Mouse (Mus musculus) liver, postnatal 0 days (tissue): Measurements from ENCODE around the gene Trpc4. TPM values are rescaled to one million over a fixed set of nuclear protein-coding genes. Genes with fewer than 3 reads are reported as not detected.

ENCODE experiments used
- ATAC-seq: fragments of 200-750 bp; cut with Nextera tagmentation; 2 replicates; pipeline ENCODE4 v1.8.0; 2017; ENCODE audit warnings: mild to moderate bottlenecking, moderate library complexity
- DNase-seq: peaks from one replicate; pipeline ENCODE4 v3.0.0-alpha.2; 2016
- H3K27ac ChIP-seq: fragments of 300-500 bp; sonication (generic); 2 replicates; pipeline ENCODE4 v1.5.1; 2014; ENCODE audit warnings: antibody characterized with exemption, moderate library complexity, mild to moderate bottlenecking, low read depth
- H3K27me3 ChIP-seq: fragments of 300-500 bp; sonication (generic); 2 replicates; pipeline ENCODE4 v1.6.1; 2014; ENCODE audit warnings: low read length, control low read depth, mixed read lengths; ENCODE audit not compliant: insufficient read depth
- H3K36me3 ChIP-seq: fragments of 300-500 bp; sonication (generic); replicated peaks from 2 replicates; pipeline ENCODE4 v1.6.1; 2014; ENCODE audit warnings: mild to moderate bottlenecking, control low read depth, low read length, moderate library complexity, mixed read lengths; ENCODE audit not compliant: insufficient read depth
- H3K4me1 ChIP-seq: fragments of 300-500 bp; sonication (generic); 2 replicates; pipeline ENCODE4 v1.6.1; 2014; ENCODE audit warnings: antibody characterized with exemption, mild to moderate bottlenecking, control low read depth; ENCODE audit not compliant: insufficient read depth
- H3K4me2 ChIP-seq: fragments of 300-500 bp; sonication (generic); 2 replicates; pipeline ENCODE4 v1.6.1; 2014; ENCODE audit warnings: low read depth, mild to moderate bottlenecking, low read length, moderate library complexity, mixed read lengths
- H3K4me3 ChIP-seq: fragments of 300-500 bp; sonication (generic); 2 replicates; pipeline ENCODE4 v1.5.1; 2014; ENCODE audit warnings: low read depth, low read length
- H3K9ac ChIP-seq: fragments of 300-500 bp; sonication (generic); replicated peaks from 2 replicates; pipeline ENCODE4 v1.6.1; 2014; ENCODE audit warnings: mild to moderate bottlenecking, moderate library complexity
- H3K9me3 ChIP-seq: fragments of 300-500 bp; sonication (generic); 2 replicates; pipeline ENCODE4 v1.6.1; 2016; ENCODE audit warnings: mild to moderate bottlenecking, control low read depth, low read length, mixed read lengths
- CTCF ChIP-seq: sonication (generic); IDR thresholded peaks from 2 replicates; pipeline ENCODE4 v1.5.1; 2016; ENCODE audit warnings: antibody characterized with exemption, low read depth
- EP300 ChIP-seq: IDR thresholded peaks from 2 replicates; pipeline ENCODE4 v1.6.1; 2016; ENCODE audit warnings: antibody characterized with exemption, low read depth, mild to moderate bottlenecking
- WGBS: fragments of 180-500 bp; shearing (Covaris S2); extraction: QIAGEN DNeasy Blood & Tissue Kit; methylation state at CpG from one replicate; pipeline ENCODE4 v1.1.7; 2014; ENCODE audit not compliant: insufficient replicate concordance; 5-methylcytosine and 5-hydroxymethylcytosine counted together
- polyA plus RNA-seq: library from polyadenylated mRNA; unstranded; fragments of >200 nt; fragmentation: Nextera tagmentation; extraction: Ambion mirVana; gene quantifications from 2 replicates; pipeline ENCODE4 v1.2.1, GENCODE M21; 2015

The Trpc4 gene
- polyA plus RNA-seq, 1 experiment from 2014 or later: not detected

DNA sequence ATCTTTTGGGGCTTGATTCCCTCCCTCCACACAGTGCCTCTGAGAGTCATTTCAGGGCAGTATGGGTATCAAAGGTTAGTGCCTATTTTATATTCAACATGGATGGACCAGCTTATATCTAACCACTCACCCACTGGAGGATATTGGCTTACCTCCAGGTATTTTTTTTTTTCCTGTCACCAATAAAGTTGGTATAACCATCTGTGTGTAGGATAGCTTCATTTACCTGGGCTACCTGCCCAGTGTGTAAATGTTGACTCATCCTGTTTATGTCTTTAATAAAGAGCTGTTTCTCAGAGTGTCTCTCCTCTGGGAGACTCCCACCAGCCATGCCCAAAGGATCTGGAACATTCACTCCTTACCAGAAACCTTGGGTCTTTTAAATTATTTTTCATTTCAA is 14.9 kb downstream of the Trpc4 start:
- no peaks in the 10 kb centered on the region for H3K36me3 ChIP-seq
- ATAC-seq: no peak
- 0 out of 2 replicates have a peak, but pooled peaks cover 4% of the 10 kb centered on the region for H3K9me3 ChIP-seq
- H3K4me1 ChIP-seq: no peaks in the 10 kb centered on the region
- H3K4me3 ChIP-seq: no peak overlapping the region
- H3K27ac ChIP-seq: no peak overlapping the region
- no peaks in the 10 kb centered on the region for H3K27me3 ChIP-seq
- TF ChIP-seq CTCF: no peak
- TF ChIP-seq EP300: no peak
- no peak overlapping the region for H3K9ac ChIP-seq
- H3K4me2 ChIP-seq: no peak overlapping the region
- DNase-seq: no peak

DNA sequence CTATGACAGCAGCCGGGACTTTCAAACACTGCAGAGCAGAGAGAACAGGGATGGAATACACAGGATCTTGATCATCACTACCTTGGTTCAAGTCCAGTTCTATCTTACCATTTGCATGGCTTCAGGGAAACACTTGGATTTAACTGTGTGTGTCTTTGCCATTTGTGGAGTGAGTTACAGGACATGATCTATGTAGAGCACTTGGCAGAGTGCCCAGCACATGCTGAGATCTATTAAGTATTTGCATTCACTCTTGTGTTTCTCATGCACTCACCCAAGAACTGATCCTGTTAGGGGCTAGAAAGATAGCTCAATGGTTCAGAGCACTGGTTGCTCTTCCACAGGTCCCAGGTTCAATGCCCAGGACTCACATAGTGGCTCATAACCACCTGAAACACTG is 21.5 kb downstream of the Trpc4 start:
- no peak for ATAC-seq
- no peaks in the 10 kb centered on the region for H3K27me3 ChIP-seq

DNA sequence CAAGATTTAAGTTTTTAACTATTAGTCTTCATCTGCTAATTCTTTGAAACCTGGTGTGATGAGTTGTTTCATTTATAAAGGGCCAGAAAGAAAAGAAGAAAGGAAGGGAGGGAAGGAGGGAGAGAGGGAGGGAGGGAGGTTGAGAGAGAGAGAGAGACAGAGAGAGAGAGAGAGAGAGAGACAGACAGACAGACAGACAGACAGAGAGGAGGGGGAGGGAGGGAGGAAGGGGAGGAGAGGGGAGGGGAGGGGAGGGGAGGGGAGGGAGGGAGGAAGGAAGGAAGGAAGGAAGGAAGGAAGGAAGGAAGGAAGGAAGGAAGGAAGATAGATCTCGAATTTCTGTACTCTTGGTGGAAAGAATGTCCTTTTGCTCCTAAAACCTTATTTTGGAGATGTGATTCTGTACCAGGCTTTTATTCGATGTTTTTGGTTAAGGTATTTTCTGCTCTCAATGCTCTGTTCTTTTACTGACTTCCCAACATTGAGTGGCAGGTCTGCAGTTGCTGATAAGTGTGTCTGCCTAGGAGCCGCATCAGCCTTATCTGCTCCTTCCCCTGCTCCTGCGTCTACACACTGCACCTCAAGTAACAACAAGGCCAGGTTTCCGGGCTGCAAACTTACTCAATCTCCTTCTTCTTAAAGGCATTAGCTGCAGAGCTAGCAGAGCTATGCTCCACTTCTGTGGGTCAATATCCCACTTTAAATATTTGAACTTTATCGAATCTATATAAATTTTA is 35.3 kb downstream of the Trpc4 start:
- TF ChIP-seq EP300 (no peak), CTCF (no peak)
- Histone ChIP-seq H3K4me3 (no peak overlapping the region), H3K4me1 (no peaks in the 10 kb centered on the region), H3K9ac (no peak overlapping the region), H3K9me3 (no peaks in the 10 kb centered on the region), H3K4me2 (no peak overlapping the region), H3K36me3 (no peaks in the 10 kb centered on the region), H3K27me3 (no peaks in the 10 kb centered on the region), H3K27ac (no peak overlapping the region)
- 43% methylated on average over 6 of the region's 6 CpGs for WGBS
- DNase-seq (no peak), ATAC-seq (peak; percentile 36; the same call in 1 of the 2 replicates)

More for the DNA sequence above, 21.5 kb downstream of the Trpc4 start:
- Histone ChIP-seq H3K9me3 (no peaks in the 10 kb centered on the region; the same call in 1 of the 2 replicates), H3K4me2 (no peak overlapping the region), H3K27ac (no peak overlapping the region), H3K9ac (no peak overlapping the region), H3K4me1 (no peaks in the 10 kb centered on the region), H3K4me3 (no peak overlapping the region), H3K36me3 (no peaks in the 10 kb centered on the region)
- WGBS: 90% methylated on average over 1 of the region's 1 CpGs
- TF ChIP-seq EP300 (no peak), CTCF (no peak)
- DNase-seq: no peak

DNA sequence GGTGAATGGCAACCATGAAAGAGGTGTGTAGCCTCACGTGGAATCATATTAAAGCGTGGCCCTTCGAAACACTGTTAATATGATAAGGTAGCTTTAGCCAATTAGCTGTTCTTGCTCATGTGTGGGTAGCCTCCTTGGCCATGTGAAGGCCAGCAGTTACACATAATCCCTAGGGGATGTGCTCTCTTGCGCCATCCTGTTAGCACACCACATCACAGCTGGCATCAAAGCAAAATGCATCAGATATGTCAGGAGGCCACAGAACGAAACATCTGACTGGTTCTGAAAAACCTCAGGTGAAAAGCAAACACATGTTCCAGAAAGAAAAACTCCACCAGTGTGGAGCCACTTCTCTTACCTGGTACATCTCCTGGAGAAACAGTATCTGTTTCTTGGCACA is 45.4 kb downstream of the Trpc4 start:
- no peaks in the 10 kb centered on the region for H3K4me1 ChIP-seq
- H3K9ac ChIP-seq: no peak overlapping the region
- no peak for DNase-seq
- no peak overlapping the region for H3K27ac ChIP-seq
- no peaks in the 10 kb centered on the region for H3K9me3 ChIP-seq
- no peak for ATAC-seq
- no peak overlapping the region for H3K4me3 ChIP-seq
- H3K36me3 ChIP-seq: no peaks in the 10 kb centered on the region
- TF ChIP-seq EP300 (no peak), CTCF (no peak)
- no peak overlapping the region for H3K4me2 ChIP-seq
- WGBS: 71% methylated on average over 5 of the region's 5 CpGs
- no peaks in the 10 kb centered on the region for H3K27me3 ChIP-seq

DNA sequence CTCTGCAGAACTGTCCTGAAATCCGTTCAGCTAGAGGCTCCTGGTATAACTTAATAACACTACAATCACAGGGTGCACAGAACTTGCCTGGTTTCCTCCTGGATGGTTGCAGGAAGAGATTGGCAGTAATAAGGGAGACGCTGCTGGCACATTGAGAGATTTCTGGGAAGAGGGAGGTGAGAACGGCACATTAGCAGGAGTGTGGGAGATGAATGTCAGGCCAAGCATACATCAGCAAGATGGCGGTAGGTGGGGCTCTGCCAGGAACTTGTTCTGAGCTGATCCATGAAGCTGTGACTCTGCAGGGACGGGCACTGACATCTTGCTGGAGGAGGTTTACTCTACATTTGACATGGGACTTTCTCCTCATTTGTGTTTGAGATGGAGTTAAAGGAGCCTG is 48.6 kb downstream of the Trpc4 start:
- Histone ChIP-seq H3K4me3 (no peak overlapping the region), H3K4me1 (no peaks in the 10 kb centered on the region), H3K27ac (no peak overlapping the region), H3K9ac (no peak overlapping the region), H3K9me3 (no peaks in the 10 kb centered on the region), H3K27me3 (no peaks in the 10 kb centered on the region), H3K36me3 (no peaks in the 10 kb centered on the region), H3K4me2 (no peak overlapping the region)
- ATAC-seq (no peak), DNase-seq (no peak)
- TF ChIP-seq CTCF (no peak), EP300 (no peak)
- 61% methylated on average over 5 of the region's 5 CpGs for WGBS

DNA sequence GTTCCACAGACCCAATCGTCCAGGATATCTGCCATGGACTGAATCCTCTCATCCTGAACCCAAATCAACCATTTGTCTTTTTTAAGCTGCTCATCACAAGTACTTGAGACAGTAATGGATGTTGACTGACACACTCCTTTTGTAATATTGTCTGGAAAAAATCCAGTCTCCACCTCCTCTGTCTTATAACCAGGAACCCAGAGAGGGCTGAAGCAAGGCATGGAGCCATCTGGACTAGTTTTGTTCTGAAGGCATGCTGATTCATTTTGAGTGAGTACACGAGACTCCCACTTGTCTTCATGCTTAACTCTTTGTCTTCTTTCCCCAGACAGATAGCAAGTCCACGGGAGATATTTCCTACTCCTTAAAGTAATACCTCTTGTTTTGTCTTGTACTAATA is 54.3 kb downstream of the Trpc4 start:
- Histone ChIP-seq H3K27ac (no peak overlapping the region), H3K4me2 (no peak overlapping the region), H3K9me3 (no peaks in the 10 kb centered on the region), H3K27me3 (no peaks in the 10 kb centered on the region), H3K4me1 (no peaks in the 10 kb centered on the region), H3K4me3 (no peak overlapping the region), H3K9ac (no peak overlapping the region), H3K36me3 (no peaks in the 10 kb centered on the region)
- DNase-seq (no peak), ATAC-seq (no peak)
- TF ChIP-seq CTCF (no peak), EP300 (no peak)
- WGBS: 51% methylated on average over 3 of the region's 3 CpGs

DNA sequence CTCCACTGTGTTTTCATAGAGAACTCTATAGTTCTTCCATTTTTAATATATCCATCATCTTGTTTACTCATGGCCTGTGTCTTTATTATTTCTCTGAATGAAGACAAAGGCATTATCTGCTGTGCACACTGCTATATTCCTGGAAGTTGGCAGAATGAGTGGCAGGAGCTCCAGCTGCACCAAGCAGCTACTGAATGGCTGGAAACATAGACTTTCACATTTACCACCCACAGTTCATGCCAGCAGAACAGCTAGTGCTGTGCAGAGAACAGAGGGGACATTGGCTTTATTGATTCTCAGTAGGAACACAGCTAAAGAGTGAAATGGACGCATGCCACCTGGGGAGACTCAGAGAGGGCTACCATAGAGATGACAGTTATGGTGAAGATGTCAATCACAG is 55.6 kb downstream of the Trpc4 start:
- Histone ChIP-seq H3K27ac (no peak overlapping the region), H3K36me3 (no peaks in the 10 kb centered on the region), H3K9me3 (no peaks in the 10 kb centered on the region), H3K4me1 (no peaks in the 10 kb centered on the region), H3K9ac (no peak overlapping the region), H3K4me2 (no peak overlapping the region), H3K27me3 (no peaks in the 10 kb centered on the region), H3K4me3 (no peak overlapping the region)
- no peak for DNase-seq
- 75% methylated on average over 1 of the region's 1 CpGs for WGBS
- no peak for ATAC-seq
- TF ChIP-seq CTCF: no peak
- no peak for TF ChIP-seq EP300
